Mouse (Mus musculus): ENCODE data around the gene Dnaic1. TPM values are rescaled to one million over a fixed set of nuclear protein-coding genes. Genes with fewer than 3 reads are reported as not detected.
A peak's percentile ranks its signal among the peaks of the same experiment; 100 is the strongest.

Gene Dnaic1
- polyA plus RNA-seq, 1 experiment from 2014 or later, result 1.7 TPM

DNA sequence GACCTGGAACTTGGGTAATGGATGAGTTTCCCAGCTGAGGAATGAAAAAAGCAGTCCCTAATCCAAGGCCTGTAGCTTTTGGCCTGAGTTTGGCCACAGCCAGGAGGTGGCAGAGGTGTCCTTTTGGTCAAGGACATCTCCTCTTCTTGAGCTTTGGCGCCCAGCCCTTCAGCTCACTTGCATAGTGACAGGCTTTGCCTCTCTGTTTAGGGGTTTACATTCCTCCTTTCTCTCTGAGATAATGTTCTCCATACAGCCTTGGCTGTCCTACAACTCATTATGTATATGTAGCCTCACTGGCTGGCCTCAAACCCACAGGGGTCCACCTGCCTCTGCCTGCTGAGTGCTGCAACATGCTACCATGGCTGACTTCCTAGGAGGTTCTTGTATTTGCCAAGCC lies 22.5 kb upstream of the Dnaic1 start:
- H3K27me3 ChIP-seq, result peaks cover 3% of the 10 kb centered on the region; the same call in 1 of the 2 replicates
- 86% methylated on average over 1 of the region's 1 CpGs for WGBS
- H3K9ac ChIP-seq, result no peak overlapping the region
- no peak overlapping the region for H3K27ac ChIP-seq
- H3K4me1 ChIP-seq, result no peaks in the 10 kb centered on the region
- H3K9me3 ChIP-seq (replicated peaks), result no peaks in the 10 kb centered on the region
- no peak for ATAC-seq (replicated peaks; ENCODE audit: low FRiP score)
- no peaks in the 10 kb centered on the region for H3K36me3 ChIP-seq
- H3K4me3 ChIP-seq (replicated peaks), result no peak overlapping the region
- no peak overlapping the region for H3K4me2 ChIP-seq

- no peak for ATAC-seq (replicated peaks; ENCODE audit: low FRiP score)
- Histone ChIP-seq H3K4me2 (no peak overlapping the region), H3K27me3 (peaks cover 3% of the 10 kb centered on the region; the same call in 1 of the 2 replicates), H3K9me3 (replicated peaks) (no peaks in the 10 kb centered on the region), H3K36me3 (no peaks in the 10 kb centered on the region), H3K4me1 (peaks cover 9% of the 10 kb centered on the region), H3K27ac (no peak overlapping the region), H3K9ac (no peak overlapping the region), H3K4me3 (replicated peaks) (no peak overlapping the region)
- WGBS, result 36% methylated on average over 6 of the region's 6 CpGs
Measured at GRCm38 (mm10) chr4:41552529-41552928, 17.0 kb upstream of the Dnaic1 start.

DNA sequence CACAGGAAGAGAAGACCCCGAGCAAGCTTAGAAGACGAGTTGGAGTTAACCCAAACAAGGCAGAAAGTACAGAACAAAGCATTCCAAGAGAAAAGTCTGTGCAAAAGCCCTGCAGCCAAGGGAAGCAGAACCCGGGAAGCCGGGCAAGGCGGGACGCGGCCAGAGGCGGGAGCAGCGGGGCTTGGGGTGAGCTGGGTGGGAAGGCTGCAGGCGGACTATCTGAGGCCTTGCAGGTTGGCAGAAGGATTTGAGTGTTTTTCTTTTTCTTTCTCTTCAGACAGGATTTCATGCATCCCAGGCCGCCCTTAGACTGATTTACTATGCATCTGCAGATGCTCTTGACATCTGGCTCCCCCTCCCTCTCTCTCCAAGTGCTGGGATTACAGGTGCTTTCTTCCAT lies 16.5 kb upstream of the Dnaic1 start:
- H3K9ac ChIP-seq, result no peak overlapping the region
- H3K27ac ChIP-seq, result no peak overlapping the region
- peaks cover 3% of the 10 kb centered on the region; the same call in 1 of the 2 replicates for H3K27me3 ChIP-seq
- H3K36me3 ChIP-seq, result no peaks in the 10 kb centered on the region
- H3K4me1 ChIP-seq, result peaks cover 9% of the 10 kb centered on the region
- no peak overlapping the region for H3K4me2 ChIP-seq
- no peak for ATAC-seq (replicated peaks; ENCODE audit: low FRiP score)
- no peak overlapping the region for H3K4me3 ChIP-seq (replicated peaks)
- no peaks in the 10 kb centered on the region for H3K9me3 ChIP-seq (replicated peaks)
- WGBS, result 77% methylated on average over 11 of the region's 11 CpGs

GRCm38 (mm10) chr4:41554994-41555663 lies 14.4 kb upstream of the Dnaic1 start:
- Histone ChIP-seq H3K36me3 (no peaks in the 10 kb centered on the region), H3K4me3 (replicated peaks) (no peak overlapping the region), H3K4me2 (no peak overlapping the region), H3K4me1 (peaks cover 9% of the 10 kb centered on the region), H3K9me3 (replicated peaks) (no peaks in the 10 kb centered on the region), H3K27ac (peak overlapping the region; percentile 70), H3K27me3 (peaks cover under 1% of the 10 kb centered on the region; the same call in 1 of the 2 replicates), H3K9ac (no peak overlapping the region)
- WGBS, result 55% methylated on average over 14 of the region's 14 CpGs
- ATAC-seq (replicated peaks; ENCODE audit: low FRiP score), result 0 out of 2 replicates have a peak, but pooled peaks have one; percentile 6

GRCm38 (mm10) chr4:41556311-41556953 lies 13.1 kb upstream of the Dnaic1 start:
- Histone ChIP-seq H3K4me2 (no peak overlapping the region), H3K36me3 (no peaks in the 10 kb centered on the region), H3K4me3 (replicated peaks) (no peak overlapping the region), H3K27me3 (no peaks in the 10 kb centered on the region), H3K27ac (no peak overlapping the region), H3K9me3 (replicated peaks) (no peaks in the 10 kb centered on the region), H3K9ac (no peak overlapping the region), H3K4me1 (peaks cover 9% of the 10 kb centered on the region)
- no peak for ATAC-seq (replicated peaks; ENCODE audit: low FRiP score)
- WGBS, result 61% methylated on average over 5 of the region's 5 CpGs

DNA sequence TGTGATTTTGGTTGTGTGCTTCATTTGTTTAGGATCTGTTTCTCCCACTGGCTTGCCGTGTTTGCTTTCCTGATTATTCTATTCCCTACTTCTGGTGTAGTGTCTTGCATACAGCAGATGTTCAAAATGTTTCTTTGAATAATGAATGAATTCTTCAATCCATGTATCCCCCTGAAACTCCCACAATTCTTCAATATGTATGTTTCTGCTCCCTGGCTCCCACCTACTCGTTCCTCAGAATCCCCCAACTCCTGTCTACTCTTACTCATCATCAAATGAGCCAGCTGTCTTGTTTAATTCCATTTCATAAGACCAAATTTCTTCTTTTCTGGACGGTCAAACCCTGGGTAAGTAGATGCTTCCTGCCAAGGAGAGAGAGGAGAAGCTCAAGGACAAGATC lies 12.5 kb upstream of the Dnaic1 start:
- H3K4me2 ChIP-seq, result no peak overlapping the region
- peaks cover 9% of the 10 kb centered on the region for H3K4me1 ChIP-seq
- H3K9me3 ChIP-seq (replicated peaks), result no peaks in the 10 kb centered on the region
- H3K36me3 ChIP-seq, result no peaks in the 10 kb centered on the region
- WGBS, result 81% methylated on average over 3 of the region's 3 CpGs
- H3K9ac ChIP-seq, result no peak overlapping the region
- no peak for ATAC-seq (replicated peaks; ENCODE audit: low FRiP score)
- no peaks in the 10 kb centered on the region for H3K27me3 ChIP-seq
- H3K27ac ChIP-seq, result no peak overlapping the region
- no peak overlapping the region for H3K4me3 ChIP-seq (replicated peaks)

GRCm38 (mm10) chr4:41563297-41563696 lies 6.3 kb upstream of the Dnaic1 start:
- 82% methylated on average over 5 of the region's 5 CpGs for WGBS
- no peak for ATAC-seq (replicated peaks; ENCODE audit: low FRiP score)
- H3K4me2 ChIP-seq, result no peak overlapping the region

GRCm38 (mm10) chr4:41566123-41566522 lies 3.5 kb upstream of the Dnaic1 start:
- Histone ChIP-seq H3K4me1 (peaks cover 25% of the 10 kb centered on the region), H3K36me3 (no peaks in the 10 kb centered on the region), H3K27me3 (peaks cover 11% of the 10 kb centered on the region), H3K4me2 (no peak overlapping the region), H3K9ac (no peak overlapping the region), H3K27ac (no peak overlapping the region), H3K4me3 (replicated peaks) (no peak overlapping the region), H3K9me3 (replicated peaks) (no peaks in the 10 kb centered on the region)
- ATAC-seq (replicated peaks; ENCODE audit: low FRiP score), result no peak
- WGBS, result 5% methylated on average over 3 of the region's 3 CpGs

More at GRCm38 (mm10) chr4:41563297-41563696, 6.3 kb upstream of the Dnaic1 start:
- Histone ChIP-seq H3K36me3 (no peaks in the 10 kb centered on the region), H3K9me3 (replicated peaks) (no peaks in the 10 kb centered on the region), H3K4me3 (replicated peaks) (no peak overlapping the region), H3K27ac (no peak overlapping the region), H3K9ac (no peak overlapping the region), H3K4me1 (peaks cover 13% of the 10 kb centered on the region), H3K27me3 (peaks cover 8% of the 10 kb centered on the region)

- Histone ChIP-seq H3K36me3 (no peaks in the 10 kb centered on the region), H3K4me2 (peak overlapping the region; percentile 92), H3K9ac (peak overlapping the region; percentile 67), H3K27ac (0 out of 2 replicates have a peak overlapping the region, but pooled peaks have one; percentile 8), H3K4me3 (replicated peaks) (peak overlapping the region; percentile 78), H3K27me3 (peaks cover 11% of the 10 kb centered on the region), H3K9me3 (replicated peaks) (no peaks in the 10 kb centered on the region), H3K4me1 (peaks cover 25% of the 10 kb centered on the region)
- no peak for ATAC-seq (replicated peaks; ENCODE audit: low FRiP score)
- WGBS, result 7% methylated on average over 19 of the region's 19 CpGs
Measured at GRCm38 (mm10) chr4:41568239-41568638, 1.3 kb upstream of the Dnaic1 start.

- Histone ChIP-seq H3K27ac (peak overlapping the region; percentile 28; the same call in 1 of the 2 replicates), H3K36me3 (no peaks in the 10 kb centered on the region), H3K9me3 (replicated peaks) (no peaks in the 10 kb centered on the region), H3K9ac (peak overlapping the region; percentile 67), H3K27me3 (peaks cover 11% of the 10 kb centered on the region), H3K4me3 (replicated peaks) (peak overlapping the region; percentile 78), H3K4me1 (peaks cover 25% of the 10 kb centered on the region), H3K4me2 (peak overlapping the region; percentile 92)
- ATAC-seq (replicated peaks; ENCODE audit: low FRiP score), result no peak; the same call in none of the 2 replicates
- WGBS, result 1% methylated on average over 58 of the region's 58 CpGs
Measured at GRCm38 (mm10) chr4:41568682-41569410, 729 bp upstream of the Dnaic1 start.

DNA sequence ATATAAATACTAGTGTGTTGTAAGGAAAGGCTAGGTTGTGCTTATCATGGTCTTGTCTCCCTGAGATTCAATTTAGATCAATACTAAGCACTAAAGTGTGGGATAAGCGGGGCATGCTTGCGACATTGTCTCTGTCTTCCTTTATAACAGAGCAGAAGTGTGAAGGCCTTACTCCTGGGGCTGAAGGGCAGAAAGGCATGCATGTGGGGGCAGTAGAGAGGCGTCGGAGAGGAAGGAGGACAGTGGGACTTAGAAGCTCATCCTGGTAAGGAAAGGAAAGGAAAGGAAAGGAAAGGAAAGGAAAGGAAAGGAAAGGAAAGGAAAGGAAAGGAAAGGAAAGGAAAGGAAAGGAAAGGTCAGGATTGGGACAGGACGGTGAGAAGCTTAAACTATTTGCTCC lies 1.9 kb downstream of the Dnaic1 start:
- no peak overlapping the region for H3K4me2 ChIP-seq
- peaks cover 13% of the 10 kb centered on the region for H3K27me3 ChIP-seq
- H3K27ac ChIP-seq, result 0 out of 2 replicates have a peak overlapping the region, but pooled peaks have one; percentile 19
- no peak overlapping the region for H3K9ac ChIP-seq
- no peak for ATAC-seq (replicated peaks; ENCODE audit: low FRiP score)
- H3K36me3 ChIP-seq, result no peaks in the 10 kb centered on the region
- no peak overlapping the region for H3K4me3 ChIP-seq (replicated peaks)
- no peaks in the 10 kb centered on the region for H3K9me3 ChIP-seq (replicated peaks)
- 21% methylated on average over 5 of the region's 5 CpGs for WGBS
- peaks cover 18% of the 10 kb centered on the region for H3K4me1 ChIP-seq

- no peak overlapping the region for H3K9ac ChIP-seq
- no peak for ATAC-seq (replicated peaks; ENCODE audit: low FRiP score)
- H3K4me1 ChIP-seq, result peaks cover 10% of the 10 kb centered on the region
- no peaks in the 10 kb centered on the region for H3K9me3 ChIP-seq (replicated peaks)
- H3K4me2 ChIP-seq, result no peak overlapping the region
- H3K27me3 ChIP-seq, result 0 out of 2 replicates have a peak, but pooled peaks cover 5% of the 10 kb centered on the region
- H3K36me3 ChIP-seq, result no peaks in the 10 kb centered on the region
- H3K27ac ChIP-seq, result no peak overlapping the region
- no peak overlapping the region for H3K4me3 ChIP-seq (replicated peaks)
- WGBS, result 66% methylated on average over 4 of the region's 4 CpGs
Measured at GRCm38 (mm10) chr4:41573492-41573891, 3.9 kb downstream of the Dnaic1 start.
